Mouse (Mus musculus) limb, embryonic 10.5 days (tissue): ENCODE results near the gene Mpeg1. TPM values are rescaled to one million over a fixed set of nuclear protein-coding genes. Genes with fewer than 3 reads are reported as not detected.

Experiments used
- DNase-seq: peaks from one replicate; pipeline ENCODE4 v3.0.0-alpha.2; 2017; ENCODE audit warnings: low spot score
- H3K27ac ChIP-seq: fragments of 300-500 bp; sonication (generic); 2 replicates; pipeline ENCODE4 v1.5.1; 2016; ENCODE audit warnings: mild to moderate bottlenecking
- H3K27me3 ChIP-seq: fragments of 300-500 bp; sonication (generic); 2 replicates; pipeline ENCODE4 v1.6.1; 2016; ENCODE audit warnings: low read depth, mild to moderate bottlenecking; ENCODE audit not compliant: poor library complexity, severe bottlenecking
- H3K36me3 ChIP-seq: fragments of 300-500 bp; sonication (generic); 2 replicates; pipeline ENCODE4 v1.6.1; 2016; ENCODE audit warnings: mild to moderate bottlenecking, moderate library complexity
- H3K4me1 ChIP-seq: fragments of 300-500 bp; sonication (generic); 2 replicates; pipeline ENCODE4 v1.6.1; 2016
- H3K4me3 ChIP-seq: fragments of 300-500 bp; sonication (generic); 2 replicates; pipeline ENCODE4 v1.5.1; 2016; ENCODE audit warnings: mild to moderate bottlenecking, moderate library complexity
- H3K9me3 ChIP-seq: fragments of 300-500 bp; sonication (generic); replicated peaks from 2 replicates; pipeline ENCODE4 v1.6.1; 2016; ENCODE audit warnings: mild to moderate bottlenecking
- WGBS: fragments of 180-500 bp; shearing (Covaris S2); methylation state at CpG from one replicate; pipeline ENCODE4 v1.1.7; 2016; 5-methylcytosine and 5-hydroxymethylcytosine counted together
- polyA plus RNA-seq: library from polyadenylated mRNA; unstranded; fragments of >200 nt; fragmentation: Nextera tagmentation; extraction: Ambion mirVana; gene quantifications from 2 replicates; pipeline ENCODE4 v1.2.1, GENCODE M21; 2016

Mpeg1 gene
- polyA plus RNA-seq, 1 experiment from 2014 or later: 0.08 TPM

DNA sequence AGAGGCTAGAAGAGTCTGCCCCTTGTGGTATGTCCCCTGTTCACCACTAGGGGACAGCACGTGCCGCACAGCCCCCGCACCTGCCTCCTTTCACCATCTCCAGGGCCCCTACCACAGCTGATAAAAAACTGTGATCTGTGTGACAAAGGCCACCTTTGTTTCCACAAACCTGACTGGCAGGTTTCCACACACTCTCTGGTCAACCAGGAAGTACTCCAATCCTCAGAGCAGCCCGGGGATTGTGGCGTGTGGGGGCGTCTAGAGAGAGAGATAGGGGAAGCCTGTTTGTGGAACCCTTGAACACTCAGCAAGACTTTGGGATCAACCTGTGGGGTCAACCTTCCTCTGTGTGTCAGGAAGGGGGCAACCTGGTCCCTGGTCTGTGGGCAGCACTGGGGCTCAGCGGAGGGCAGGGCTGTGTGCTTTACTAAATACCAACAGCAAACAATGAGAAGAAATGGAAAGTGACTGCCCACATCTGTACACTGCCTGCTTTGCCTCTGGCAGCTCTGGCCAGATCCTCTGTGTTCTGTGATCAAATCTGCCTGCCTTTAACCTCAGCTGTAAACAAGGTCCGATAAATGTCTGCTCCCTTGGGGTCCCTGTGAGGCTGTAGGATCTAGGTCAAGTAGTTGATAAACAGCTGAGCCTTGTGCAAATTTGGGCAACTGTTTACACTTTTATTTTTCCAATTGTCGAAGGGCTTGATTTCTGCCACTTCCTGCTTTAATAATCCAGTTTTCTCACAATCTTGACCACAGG, 27.8 kb downstream of the Mpeg1 start:
- Histone ChIP-seq H3K36me3 (peaks cover 4% of the 10 kb centered on the region; the same call in 1 of the 2 replicates), H3K27me3 (no peaks in the 10 kb centered on the region), H3K4me1 (peaks cover 19% of the 10 kb centered on the region), H3K9me3 (no peaks in the 10 kb centered on the region), H3K27ac (peak overlapping the region; percentile 76), H3K4me3 (no peak overlapping the region)
- DNase-seq: no peak
- 37% methylated on average over 9 of the region's 9 CpGs for WGBS

DNA sequence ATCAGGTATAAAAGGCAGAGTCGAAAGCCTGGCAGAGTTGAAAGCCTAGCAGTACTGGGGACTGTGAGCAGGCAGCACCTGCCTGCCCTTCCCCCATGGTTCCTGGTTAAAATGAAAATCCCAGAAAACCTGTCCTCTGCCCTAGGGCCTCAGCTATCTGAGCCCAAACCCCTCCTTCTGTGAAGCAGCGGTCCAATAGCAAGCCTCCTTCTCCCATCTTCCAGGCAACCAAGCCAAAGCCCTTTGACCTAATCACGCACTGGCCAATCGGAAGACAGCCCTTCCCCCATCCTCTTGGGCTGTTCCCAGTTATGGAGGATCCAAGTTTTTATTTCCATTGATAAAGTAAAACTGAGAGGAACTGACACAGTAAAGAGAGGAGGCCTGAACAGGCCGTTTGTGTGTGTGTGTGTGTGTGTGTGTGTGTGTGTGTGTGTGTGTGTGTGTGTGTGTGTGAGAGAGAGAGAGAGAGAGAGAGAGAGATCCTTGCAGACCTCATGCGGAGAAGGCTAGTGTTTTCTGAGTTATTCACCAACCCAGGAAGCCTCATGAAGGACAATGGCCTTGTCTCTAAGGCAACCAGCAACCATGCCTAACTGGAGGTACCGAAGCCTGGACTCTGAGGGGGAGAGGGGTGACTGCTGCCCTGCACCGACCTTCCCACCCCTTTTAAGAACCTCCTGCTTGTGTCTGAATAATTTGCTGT, 28.5 kb downstream of the Mpeg1 start:
- 39% methylated on average over 8 of the region's 8 CpGs for WGBS
- Histone ChIP-seq H3K27me3 (no peaks in the 10 kb centered on the region), H3K36me3 (peaks cover 4% of the 10 kb centered on the region; the same call in 1 of the 2 replicates), H3K4me1 (peaks cover 19% of the 10 kb centered on the region), H3K27ac (peak overlapping the region; percentile 76), H3K4me3 (0 out of 2 replicates have a peak overlapping the region, but pooled peaks have one; percentile 1), H3K9me3 (no peaks in the 10 kb centered on the region)
- peak; percentile 49 for DNase-seq

DNA sequence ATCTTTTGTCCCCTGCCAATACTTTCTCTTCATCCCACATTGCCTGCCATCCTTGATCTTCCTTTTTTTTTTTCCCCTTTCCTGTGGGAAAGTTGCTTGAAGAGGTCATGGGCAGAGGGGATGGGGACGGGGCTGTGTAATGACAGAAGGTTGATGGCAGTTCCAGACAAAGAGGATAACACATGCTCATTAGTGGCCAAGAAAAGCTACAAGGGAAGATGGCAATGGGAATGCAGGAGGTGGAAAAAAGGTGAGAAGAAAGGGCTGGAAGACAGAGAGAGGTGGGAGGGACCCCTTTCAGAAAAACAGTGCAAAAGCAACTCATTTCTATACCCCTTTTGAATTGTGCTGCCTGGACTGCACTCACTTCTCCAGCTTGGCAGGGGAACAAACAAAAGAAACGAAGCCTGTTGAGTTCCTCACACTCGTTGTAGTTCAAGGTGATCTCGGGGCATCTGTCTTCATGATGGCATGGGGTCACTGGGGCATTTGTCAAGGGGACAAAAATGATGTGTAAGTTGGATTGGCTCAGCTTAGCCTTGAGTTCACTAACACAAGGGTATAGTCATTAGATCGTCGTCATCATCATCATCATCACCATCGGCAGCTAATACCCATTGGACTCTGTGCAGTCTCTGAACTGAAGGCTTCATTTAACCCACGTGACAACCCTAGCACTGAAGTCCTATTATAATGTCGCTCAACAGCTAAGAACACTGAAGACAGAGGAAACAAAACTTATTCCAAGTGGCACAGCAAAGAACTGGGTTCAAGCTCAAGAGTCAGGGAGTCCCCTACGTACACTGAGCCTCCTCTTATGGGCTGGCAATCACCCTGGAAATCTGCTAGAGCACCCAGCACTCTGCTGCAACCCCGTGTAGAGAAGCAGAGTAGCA, 29.3 kb downstream of the Mpeg1 start:
- peaks cover 4% of the 10 kb centered on the region; the same call in 1 of the 2 replicates for H3K36me3 ChIP-seq
- DNase-seq: no peak

DNA sequence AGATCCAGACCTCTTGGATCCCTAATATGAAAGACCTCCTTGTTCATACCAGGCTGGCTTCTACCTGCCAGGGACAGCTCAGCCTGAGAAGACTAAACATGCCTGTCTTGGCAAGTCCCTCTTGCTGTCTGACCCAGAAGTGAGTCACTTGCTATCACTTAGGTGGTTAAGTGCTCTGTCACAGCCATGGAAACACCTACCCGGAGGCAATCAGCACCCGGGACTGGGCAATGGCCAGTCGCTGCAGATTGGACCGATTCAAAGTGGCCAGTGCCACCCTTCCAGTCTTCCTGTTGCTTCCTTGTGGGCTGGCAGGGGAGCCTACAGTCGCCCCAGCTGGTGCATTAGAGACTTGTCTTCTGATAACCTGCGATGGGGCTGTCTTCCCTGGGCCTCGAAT, 31.1 kb downstream of the Mpeg1 start:
- 93% methylated on average over 7 of the region's 7 CpGs for WGBS
- Histone ChIP-seq H3K4me3 (no peak overlapping the region), H3K9me3 (no peaks in the 10 kb centered on the region), H3K27me3 (no peaks in the 10 kb centered on the region), H3K4me1 (peaks cover 19% of the 10 kb centered on the region), H3K27ac (no peak overlapping the region), H3K36me3 (peaks cover 4% of the 10 kb centered on the region; the same call in 1 of the 2 replicates)
- DNase-seq: no peak

More for the DNA sequence above, 29.3 kb downstream of the Mpeg1 start:
- Histone ChIP-seq H3K27me3 (no peaks in the 10 kb centered on the region), H3K4me3 (0 out of 2 replicates have a peak overlapping the region, but pooled peaks have one; percentile 1), H3K4me1 (peaks cover 19% of the 10 kb centered on the region), H3K9me3 (no peaks in the 10 kb centered on the region), H3K27ac (peak overlapping the region; percentile 76)
- WGBS: 85% methylated on average over 11 of the region's 11 CpGs

DNA sequence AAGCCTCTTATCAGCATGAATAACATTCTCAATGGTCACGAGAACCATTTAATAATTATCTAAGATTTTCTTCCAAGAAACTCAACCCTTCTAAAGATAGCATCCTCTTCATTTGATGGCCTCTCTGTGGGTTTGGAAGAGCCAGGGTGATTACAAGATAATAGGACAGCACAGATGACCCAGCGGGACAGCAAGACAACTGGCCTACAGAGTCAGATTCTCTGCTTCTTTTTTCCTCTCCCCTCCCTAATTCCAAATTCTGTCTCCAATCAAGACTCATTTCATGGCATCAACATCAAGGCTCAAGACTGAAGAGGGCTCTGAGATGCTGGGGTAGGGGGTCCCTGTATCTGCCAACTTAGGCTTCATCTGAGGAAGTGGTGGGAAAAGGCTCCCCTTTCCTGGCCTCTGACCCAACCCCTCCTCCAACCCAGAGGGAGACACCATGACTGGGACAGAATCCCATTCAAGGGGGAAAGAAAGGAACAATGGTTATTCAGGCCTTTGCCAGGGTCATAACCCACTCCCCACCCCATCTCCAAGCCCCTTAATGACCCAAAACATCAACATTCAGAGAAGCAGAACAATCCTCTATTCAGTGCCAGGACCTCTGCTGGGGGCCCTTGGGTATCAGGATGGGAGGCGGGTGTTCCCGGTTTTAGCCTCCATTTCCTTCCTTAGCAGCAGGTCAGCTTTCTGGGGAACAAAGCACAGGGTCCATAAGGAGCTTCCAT, 33.0 kb downstream of the Mpeg1 start:
- H3K36me3 ChIP-seq: peaks cover 4% of the 10 kb centered on the region; the same call in 1 of the 2 replicates
- peaks cover 11% of the 10 kb centered on the region for H3K4me1 ChIP-seq
- H3K27me3 ChIP-seq: no peaks in the 10 kb centered on the region
- H3K9me3 ChIP-seq: no peaks in the 10 kb centered on the region
- 78% methylated on average over 4 of the region's 4 CpGs for WGBS
- H3K27ac ChIP-seq: no peak overlapping the region
- H3K4me3 ChIP-seq: no peak overlapping the region
- no peak for DNase-seq

DNA sequence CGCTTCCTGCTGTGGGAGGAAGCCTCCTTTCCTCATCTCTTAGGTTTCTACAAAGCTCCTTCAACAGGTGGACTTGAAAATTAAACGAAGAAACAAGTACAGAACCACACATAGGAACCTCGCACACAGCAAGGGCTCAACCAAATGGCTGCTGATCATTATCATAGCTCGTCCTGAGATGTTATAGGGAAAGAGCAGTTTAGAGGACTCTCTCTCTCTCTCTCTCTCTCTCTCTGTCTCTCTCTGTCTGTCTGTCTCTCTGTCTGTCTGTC, 33.5 kb downstream of the Mpeg1 start:
- no peak for DNase-seq
- Histone ChIP-seq H3K4me1 (peaks cover 6% of the 10 kb centered on the region), H3K27me3 (peaks cover 4% of the 10 kb centered on the region; the same call in 1 of the 2 replicates), H3K4me3 (no peak overlapping the region), H3K36me3 (peaks cover 4% of the 10 kb centered on the region; the same call in 1 of the 2 replicates), H3K9me3 (no peaks in the 10 kb centered on the region), H3K27ac (no peak overlapping the region)
- 78% methylated on average over 4 of the region's 4 CpGs for WGBS

DNA sequence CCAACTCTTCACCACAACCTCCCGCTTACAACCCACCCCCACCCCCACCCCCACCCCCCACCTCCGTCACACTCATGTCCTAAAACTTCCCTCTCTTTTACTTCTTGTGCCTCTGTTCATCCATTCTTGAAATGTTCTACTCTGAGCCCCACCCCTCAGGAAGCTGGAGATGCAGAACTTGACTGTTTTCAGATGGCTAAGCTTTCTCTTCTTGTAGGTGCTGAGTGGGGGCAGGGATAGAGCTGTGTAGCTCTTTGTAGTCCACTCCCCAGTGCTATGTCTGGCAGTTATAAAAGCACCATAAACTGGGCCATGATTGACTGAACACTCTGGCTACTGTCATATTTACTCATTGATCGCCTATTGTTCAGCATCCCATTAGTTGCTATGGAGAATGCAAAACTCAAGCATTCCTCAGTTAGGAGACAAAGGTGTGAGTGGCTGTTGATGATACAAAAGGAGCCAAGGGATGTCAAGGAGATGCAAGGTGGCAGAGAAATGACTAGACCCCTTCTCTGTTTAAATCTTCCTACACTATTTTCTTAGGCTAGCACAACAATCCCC, 34.5 kb downstream of the Mpeg1 start:
- Histone ChIP-seq H3K36me3 (peaks cover 4% of the 10 kb centered on the region; the same call in 1 of the 2 replicates), H3K4me1 (no peaks in the 10 kb centered on the region), H3K9me3 (no peaks in the 10 kb centered on the region), H3K27me3 (peaks cover 13% of the 10 kb centered on the region), H3K27ac (no peak overlapping the region), H3K4me3 (no peak overlapping the region)
- no peak for DNase-seq
- 81% methylated on average over 3 of the region's 3 CpGs for WGBS

DNA sequence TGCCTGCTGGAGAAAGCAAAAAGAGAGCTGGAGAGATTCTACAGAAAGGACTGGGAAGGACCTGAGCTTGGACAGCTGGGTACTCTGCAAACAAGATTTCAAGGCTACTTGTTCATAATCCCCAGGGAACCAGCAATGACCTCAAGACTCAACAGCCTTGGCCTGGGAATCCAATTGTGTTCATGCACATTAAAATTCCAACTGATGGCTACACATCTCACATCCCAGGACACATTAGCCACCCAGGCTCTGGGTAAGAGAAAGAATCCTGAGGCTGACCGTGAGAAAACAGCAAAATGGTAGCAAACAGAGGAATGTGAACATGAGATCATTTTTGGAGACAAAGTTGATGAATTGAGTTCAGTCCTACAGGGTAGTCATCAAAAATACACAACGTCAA, 35.7 kb downstream of the Mpeg1 start:
- Histone ChIP-seq H3K27ac (no peak overlapping the region), H3K9me3 (no peaks in the 10 kb centered on the region), H3K4me1 (peaks cover 11% of the 10 kb centered on the region), H3K36me3 (peaks cover 4% of the 10 kb centered on the region; the same call in 1 of the 2 replicates), H3K4me3 (no peak overlapping the region), H3K27me3 (peaks cover 22% of the 10 kb centered on the region)
- 95% methylated on average over 2 of the region's 2 CpGs for WGBS
- no peak for DNase-seq

DNA sequence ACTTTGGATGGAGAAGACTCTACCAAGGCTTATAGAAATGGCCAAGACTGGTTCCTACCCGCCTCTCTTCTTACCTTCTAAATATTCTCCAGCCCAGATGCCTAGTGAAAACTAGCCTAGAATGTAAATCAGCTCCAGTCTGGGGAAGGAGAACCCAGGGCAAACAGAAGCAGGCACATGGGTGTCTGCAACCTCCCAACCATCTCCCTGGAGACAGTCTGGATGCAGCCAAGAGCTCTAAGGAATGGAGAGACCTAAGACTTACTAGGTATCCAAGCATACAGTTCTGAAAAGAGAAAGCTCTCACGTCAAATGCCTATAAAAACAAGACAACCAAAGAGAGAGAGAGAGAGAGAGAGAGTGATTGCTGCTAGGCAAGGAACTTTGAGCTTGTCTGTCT, 37.3 kb downstream of the Mpeg1 start:
- H3K27ac ChIP-seq: no peak overlapping the region
- peaks cover 22% of the 10 kb centered on the region for H3K27me3 ChIP-seq
- no peaks in the 10 kb centered on the region for H3K36me3 ChIP-seq
- no peaks in the 10 kb centered on the region for H3K9me3 ChIP-seq
- 89% methylated on average over 2 of the region's 2 CpGs for WGBS
- no peak for DNase-seq
- H3K4me1 ChIP-seq: peaks cover 12% of the 10 kb centered on the region
- no peak overlapping the region for H3K4me3 ChIP-seq

DNA sequence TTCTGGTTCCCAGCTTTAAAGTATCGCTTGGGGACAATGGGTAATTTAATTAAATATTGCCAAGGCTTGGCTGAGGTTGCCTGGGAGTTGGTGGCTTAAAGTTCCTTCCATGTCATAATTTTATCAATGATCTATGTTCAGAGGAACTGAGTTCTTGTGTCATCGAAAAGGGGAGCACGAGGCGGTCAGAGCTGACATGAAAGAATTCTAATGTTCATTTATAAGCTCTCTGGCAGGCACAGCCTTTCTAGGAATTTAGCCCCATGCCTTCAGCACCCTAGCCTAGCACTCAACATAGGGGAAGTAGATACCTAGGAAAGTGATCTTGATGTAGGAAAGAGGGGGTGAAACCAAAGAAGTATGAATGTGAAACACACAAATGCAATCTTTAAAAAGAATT, 37.7 kb downstream of the Mpeg1 start:
- H3K27ac ChIP-seq: no peak overlapping the region
- DNase-seq: no peak
- no peaks in the 10 kb centered on the region for H3K36me3 ChIP-seq
- H3K4me3 ChIP-seq: no peak overlapping the region
- H3K4me1 ChIP-seq: peaks cover 12% of the 10 kb centered on the region
- H3K9me3 ChIP-seq: no peaks in the 10 kb centered on the region
- peaks cover 22% of the 10 kb centered on the region for H3K27me3 ChIP-seq
- 87% methylated on average over 4 of the region's 4 CpGs for WGBS

DNA sequence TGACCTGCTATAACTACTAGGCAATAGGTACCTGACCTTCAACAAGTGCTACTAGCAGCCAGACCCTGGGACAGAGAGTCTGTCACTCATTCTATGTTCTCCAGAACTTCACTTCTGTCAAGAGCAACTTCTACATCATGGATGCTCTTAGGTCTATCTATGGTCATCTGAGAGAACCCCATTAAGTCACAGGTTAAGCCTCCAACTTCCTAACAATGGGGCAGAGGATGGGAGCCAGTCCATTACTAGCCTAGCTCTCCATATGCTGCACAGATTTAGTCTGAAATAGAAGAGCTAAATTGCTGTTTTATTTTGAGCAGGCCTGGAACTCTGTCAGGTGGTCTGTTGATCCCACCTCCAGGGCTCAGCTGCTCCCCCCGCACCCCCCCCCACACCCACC, 38.4 kb downstream of the Mpeg1 start:
- no peaks in the 10 kb centered on the region for H3K36me3 ChIP-seq
- no peak overlapping the region for H3K27ac ChIP-seq
- H3K4me1 ChIP-seq: peaks cover 12% of the 10 kb centered on the region
- peaks cover 22% of the 10 kb centered on the region for H3K27me3 ChIP-seq
- no peaks in the 10 kb centered on the region for H3K9me3 ChIP-seq
- H3K4me3 ChIP-seq: no peak overlapping the region
- no peak for DNase-seq
- WGBS: 73% methylated on average over 1 of the region's 1 CpGs

DNA sequence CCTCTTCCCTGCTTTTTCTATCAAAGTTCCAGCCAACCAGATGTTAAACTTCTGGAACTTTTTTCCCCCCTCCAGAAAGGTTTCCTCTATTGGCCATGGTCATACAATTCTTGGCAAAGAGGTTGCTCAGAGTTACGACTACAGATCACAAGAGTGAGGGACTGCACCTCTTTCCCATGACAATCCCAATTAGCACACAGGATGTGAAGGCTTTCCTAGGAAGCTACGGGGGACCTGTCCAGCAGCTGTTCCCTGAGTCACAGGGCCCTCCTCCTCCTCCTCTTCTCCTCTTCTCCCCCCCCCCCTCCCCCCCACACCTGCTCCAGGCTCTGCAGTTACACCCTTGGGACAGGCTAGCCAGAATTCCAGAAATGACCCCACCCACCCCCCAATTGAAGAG, 38.9 kb downstream of the Mpeg1 start:
- Histone ChIP-seq H3K4me3 (no peak overlapping the region), H3K36me3 (no peaks in the 10 kb centered on the region), H3K27ac (no peak overlapping the region), H3K9me3 (no peaks in the 10 kb centered on the region), H3K27me3 (peaks cover 22% of the 10 kb centered on the region), H3K4me1 (peaks cover 12% of the 10 kb centered on the region)
- 33% methylated on average over 2 of the region's 2 CpGs for WGBS
- no peak for DNase-seq
